Mouse (Mus musculus) embryonic fibroblast, embryonic 13.5 days (primary cell): ENCODE measurements at regions not wholly inside any gene's neighbourhood (a gene's known extent, or its start where the extent isn't known, plus 50 kb on each side); places are given as distances from the start of the nearest gene placed in this dataset.

Experiments
- CTCF ChIP-seq: IDR thresholded peaks from 2 replicates; pipeline ENCODE4 v1.5.1; 2011; ENCODE audit warnings: mild to moderate bottlenecking, control low read depth, low read length, moderate library complexity, borderline replicate concordance; ENCODE audit not compliant: insufficient read depth
- POLR2A ChIP-seq: IDR thresholded peaks from 2 replicates; pipeline ENCODE4 v1.6.1; 2011; ENCODE audit warnings: low read depth, mild to moderate bottlenecking, control low read depth, low read length, moderate library complexity

- no peak for TF ChIP-seq POLR2A
- no peak for TF ChIP-seq CTCF
Measured at GRCm38 (mm10) chr4:9200012-9200411, 961.2 kb upstream of the Car8 start.
